Mouse (Mus musculus) testis, adult 2 months (tissue): ENCODE measurements around the gene Gimap1.

ENCODE experiments used
- CTCF ChIP-seq: fragments of 200-500 bp; IDR thresholded peaks from 2 replicates; pipeline ENCODE4 v1.5.1; 2012; ENCODE audit warnings: low read depth, mild to moderate bottlenecking, inconsistent platforms, low read length, moderate library complexity; ENCODE audit not compliant: control insufficient read depth, insufficient read depth, insufficient replicate concordance
- POLR2A ChIP-seq: fragments of 200-500 bp; IDR thresholded peaks from 2 replicates; pipeline ENCODE4 v1.6.1; 2012; ENCODE audit warnings: low read depth, mild to moderate bottlenecking, inconsistent platforms, low read length, moderate library complexity; ENCODE audit not compliant: control insufficient read depth

- no peak for TF ChIP-seq CTCF
- no peak for TF ChIP-seq POLR2A
These were observed 32.7 kb upstream of the Gimap1 start for GRCm38 (mm10) chr6:48706130-48706529.
